Mouse (Mus musculus) brain, embryonic 14.5 days (tissue): ENCODE measurements at regions not wholly inside any gene's neighbourhood (a gene's known extent, or its start where the extent isn't known, plus 50 kb on each side); places are given as distances from the start of the nearest gene placed in this dataset.

Experiments used
- DNase-seq: peaks from one replicate; pipeline ENCODE4 v3.0.0-alpha.2; 2011; ENCODE audit warnings: low read depth
- CTCF ChIP-seq: fragments of 200-500 bp; IDR thresholded peaks from 2 replicates; pipeline ENCODE4 v1.5.1; 2012; ENCODE audit warnings: inconsistent platforms, mild to moderate bottlenecking, moderate library complexity, borderline replicate concordance; ENCODE audit not compliant: insufficient read depth, insufficient read length; ENCODE audit errors: extremely low read depth
- POLR2A ChIP-seq: fragments of 200-500 bp; IDR thresholded peaks from 2 replicates; pipeline ENCODE4 v1.6.1; 2012; ENCODE audit warnings: mild to moderate bottlenecking, inconsistent platforms, borderline replicate concordance; ENCODE audit not compliant: poor library complexity, insufficient read depth, insufficient read length, severe bottlenecking; ENCODE audit errors: extremely low read depth

DNA sequence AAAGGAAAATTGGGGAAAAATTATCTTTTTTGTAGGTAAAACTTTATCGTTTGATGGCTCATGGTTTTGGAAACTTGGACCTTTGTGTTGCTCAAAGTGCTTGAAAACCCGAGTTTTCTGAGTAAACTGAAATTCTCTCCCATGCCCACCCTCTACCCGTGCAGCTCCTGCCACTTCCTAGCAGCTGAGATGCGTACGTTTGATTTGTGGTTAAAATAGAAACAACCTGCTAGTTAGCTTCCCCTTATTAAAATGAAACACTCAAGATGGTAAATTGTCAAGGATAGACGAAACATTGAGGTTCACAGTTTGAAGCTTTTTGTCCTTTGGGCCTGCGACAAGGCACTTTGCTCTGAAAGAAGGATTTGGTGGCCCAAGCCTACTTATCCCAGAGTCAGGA lies 214.5 kb downstream of the Gm11011 start:
- TF ChIP-seq POLR2A: no peak
- TF ChIP-seq CTCF: no peak
- DNase-seq: no peak

GRCm38 (mm10) chr2:169365046-169365445 lies 222.5 kb downstream of the Gm11011 start:
- no peak for TF ChIP-seq POLR2A
- TF ChIP-seq CTCF: no peak
- DNase-seq: peak; percentile 30

DNA sequence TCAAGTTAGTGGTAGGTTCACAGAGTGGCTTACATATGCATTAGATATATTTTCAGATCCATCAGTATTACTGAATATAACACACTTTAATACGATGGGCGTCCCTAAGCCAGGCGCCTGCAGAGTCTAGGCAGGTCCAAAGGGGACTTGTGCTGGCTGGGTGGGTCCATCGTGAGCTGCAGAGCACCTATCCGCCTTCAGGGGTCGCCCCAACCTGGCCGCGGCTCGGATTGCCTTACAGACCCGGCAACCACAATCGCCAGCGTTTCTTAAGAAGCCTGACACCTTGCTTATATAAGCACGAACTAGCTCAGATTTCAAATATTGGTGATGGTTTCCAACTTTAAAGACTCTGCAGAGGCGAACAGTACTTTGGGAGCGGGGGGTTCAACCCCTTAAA lies 227.3 kb downstream of the Gm11011 start:
- TF ChIP-seq POLR2A (no peak), CTCF (peak; percentile 68)
- DNase-seq: peak; percentile 80

- DNase-seq: peak; percentile 54
- TF ChIP-seq CTCF (no peak), POLR2A (no peak)
Measured at GRCm38 (mm10) chr2:169357400-169357799, 230.1 kb downstream of the Gm11011 start.

- TF ChIP-seq CTCF (no peak), POLR2A (no peak)
- DNase-seq: no peak
Measured at GRCm38 (mm10) chr2:169351547-169351946, 236.0 kb downstream of the Gm11011 start.

DNA sequence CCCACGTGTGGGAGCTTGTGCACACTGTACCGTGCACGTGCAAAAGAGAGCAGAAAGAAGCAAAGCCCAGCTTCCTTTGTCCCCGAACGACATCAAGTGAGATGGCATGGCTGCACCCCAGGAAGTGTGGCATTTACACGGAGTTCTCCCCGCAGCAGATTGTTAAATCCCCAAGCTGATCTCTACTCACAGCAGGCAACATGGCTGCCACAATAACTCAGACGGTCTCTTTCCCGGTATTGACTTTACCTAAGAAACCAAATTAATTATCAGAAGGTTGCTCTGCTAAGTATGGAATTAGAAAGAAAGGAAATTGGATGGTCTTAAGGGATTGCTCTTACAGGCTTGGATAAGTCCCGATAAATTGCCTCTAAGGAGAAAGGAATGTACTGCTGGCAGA lies 241.4 kb downstream of the Gm11011 start:
- TF ChIP-seq CTCF (no peak), POLR2A (no peak)
- peak; percentile 61 for DNase-seq

- TF ChIP-seq CTCF (no peak), POLR2A (no peak)
- DNase-seq: peak; percentile 42
Measured at GRCm38 (mm10) chr2:169319521-169319920, 268.0 kb downstream of the Gm11011 start.

DNA sequence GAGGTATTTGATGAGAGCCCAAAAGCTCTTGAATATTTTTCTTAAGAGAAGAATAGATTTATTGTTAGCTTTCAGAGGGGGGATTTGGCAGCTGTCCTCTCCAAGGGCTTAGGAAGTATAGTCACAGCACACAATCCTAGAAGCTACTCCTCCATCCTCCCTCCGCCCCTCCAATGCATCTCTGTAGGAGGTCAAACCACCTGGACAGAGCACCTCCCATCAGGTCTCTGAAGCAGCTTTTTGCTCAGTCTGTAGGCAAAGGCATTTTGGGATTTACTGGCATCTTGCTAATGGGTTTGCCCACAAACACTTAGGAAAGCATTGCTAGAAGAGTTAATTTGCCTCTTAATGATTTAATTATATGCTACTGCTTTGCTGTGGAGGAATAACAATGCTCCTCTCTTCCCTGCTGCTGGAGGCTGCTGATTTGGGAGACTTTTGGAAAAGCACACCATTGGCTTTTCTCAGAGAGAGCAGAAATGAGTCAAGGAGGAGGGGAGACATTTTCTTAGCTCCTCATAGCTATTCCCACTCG lies 273.1 kb downstream of the Gm11011 start:
- peak; percentile 51 for DNase-seq
- TF ChIP-seq POLR2A: no peak
- TF ChIP-seq CTCF: no peak

DNA sequence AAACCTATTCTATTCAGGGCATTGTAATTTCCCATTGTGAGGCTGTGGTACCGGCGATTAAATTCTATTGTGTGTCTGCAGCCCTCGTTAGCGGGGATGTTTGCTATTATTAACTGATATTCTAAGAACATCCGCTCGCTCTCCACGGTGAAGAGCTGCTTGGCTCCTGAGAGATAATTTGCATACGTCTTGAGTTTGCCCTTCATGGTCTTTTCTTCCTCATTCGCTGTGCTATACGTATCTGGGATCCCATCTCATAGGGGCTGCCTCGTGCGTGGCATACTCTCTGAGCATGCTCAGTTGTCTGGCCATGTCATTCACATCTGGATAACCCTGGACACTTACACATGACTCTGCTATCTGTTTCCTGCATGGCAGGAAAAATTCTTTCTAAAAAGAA lies 275.7 kb downstream of the Gm11011 start:
- TF ChIP-seq CTCF (no peak), POLR2A (no peak)
- DNase-seq: peak; percentile 54

- no peak for TF ChIP-seq CTCF
- no peak for TF ChIP-seq POLR2A
- peak; percentile 23 for DNase-seq
Measured at GRCm38 (mm10) chr2:169311356-169311755, 276.2 kb downstream of the Gm11011 start.

DNA sequence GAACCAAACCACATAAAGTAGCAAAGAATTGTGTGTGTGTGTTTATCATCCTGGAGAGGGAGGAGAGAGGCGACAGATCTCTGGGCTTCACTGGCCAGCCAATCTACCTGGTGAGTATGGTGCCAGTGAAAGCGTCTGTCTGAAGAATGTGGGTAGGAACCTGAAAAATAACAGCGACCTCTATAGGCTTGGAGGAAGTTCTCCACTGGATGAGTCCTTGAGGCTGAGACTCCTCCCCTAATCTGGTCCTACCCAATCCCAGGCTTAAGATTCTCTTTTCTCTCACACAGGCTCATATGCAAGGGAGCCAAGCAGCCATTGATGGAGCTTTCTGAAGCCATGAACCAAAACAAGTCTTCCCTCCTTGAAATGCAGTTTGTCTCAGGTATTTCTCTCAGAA lies 283.2 kb downstream of the Gm11011 start:
- TF ChIP-seq POLR2A (no peak), CTCF (no peak)
- DNase-seq: no peak

DNA sequence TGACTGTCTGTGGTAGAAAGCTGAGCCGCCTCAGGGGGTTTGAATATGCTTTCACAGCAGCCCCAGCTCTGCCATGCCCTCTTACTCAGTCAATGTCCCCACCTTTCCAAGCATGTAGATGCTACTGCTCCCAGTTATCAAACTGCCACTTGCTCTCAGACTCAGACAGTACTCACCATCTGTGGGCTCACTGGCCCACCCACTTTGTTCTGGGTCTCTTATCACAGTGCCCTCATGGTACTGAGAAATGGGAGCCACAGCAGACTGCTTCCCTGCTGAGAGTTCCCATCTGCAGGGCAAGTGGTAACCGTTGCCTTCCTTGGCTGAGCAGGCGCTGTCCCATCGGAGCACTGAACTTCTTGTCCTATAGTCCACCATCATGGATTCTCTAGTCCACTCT lies 286.6 kb downstream of the Gm11011 start:
- TF ChIP-seq POLR2A: no peak
- no peak for TF ChIP-seq CTCF

GRCm38 (mm10) chr2:169300411-169300810 lies 287.1 kb downstream of the Gm11011 start:
- DNase-seq: peak; percentile 84
- TF ChIP-seq POLR2A: no peak
- no peak for TF ChIP-seq CTCF

More for the DNA sequence above, 286.6 kb downstream of the Gm11011 start:
- no peak for DNase-seq
